Mouse (Mus musculus): Measurements from ENCODE around the gene Trap1a. TPM values are rescaled to one million over a fixed set of nuclear protein-coding genes. Genes with fewer than 3 reads are reported as not detected.

Trap1a gene
- total RNA-seq, 2 experiments from 2014 or later = not detected

- no peak for DNase-seq
- intact Hi-C loops (cut with DNase I) = no loop called here
- Histone ChIP-seq H3K4me3 (no peak overlapping the region), H3K27ac (no peak overlapping the region)
- 0 out of 2 replicates have a peak, but pooled peaks have one; percentile 3 for TF ChIP-seq CTCF (IDR thresholded peaks at IDR 0.05)
Observed at GRCm38 (mm10) chrX:139366837-139367528, 33.5 kb downstream of the Trap1a start.

- Histone ChIP-seq H3K27ac (no peak overlapping the region), H3K4me3 (no peak overlapping the region)
- no peak for TF ChIP-seq CTCF (IDR thresholded peaks at IDR 0.05)
- intact Hi-C loops (cut with DNase I) = no loop called here
- DNase-seq = no peak
Observed at GRCm38 (mm10) chrX:139367529-139367908, 34.0 kb downstream of the Trap1a start.

GRCm38 (mm10) chrX:139369122-139369521 is 35.6 kb downstream of the Trap1a start:
- peak; percentile 30; the same call in 1 of the 2 replicates for TF ChIP-seq CTCF (IDR thresholded peaks at IDR 0.05)
- Histone ChIP-seq H3K27ac (no peak overlapping the region), H3K4me3 (no peak overlapping the region)
- no peak for DNase-seq
- intact Hi-C loops (cut with DNase I) = no loop called here

- TF ChIP-seq CTCF (IDR thresholded peaks at IDR 0.05) = peak; percentile 52
- Histone ChIP-seq H3K27ac (no peak overlapping the region), H3K4me3 (no peak overlapping the region)
- DNase-seq = no peak
- intact Hi-C loops (cut with DNase I) = no loop called here
Observed at GRCm38 (mm10) chrX:139372665-139373064, 39.2 kb downstream of the Trap1a start.

Other genes with a start within 250 kb of the Trap1a start
- not detected for gene Serpina7, start 248.4 kb upstream of the Trap1a start, total RNA-seq (2021)
- gene 4930513O06Rik, start 247.4 kb upstream of the Trap1a start, total RNA-seq (2021) = not detected
- gene 4933428M09Rik, start 154.5 kb upstream of the Trap1a start, total RNA-seq (2021) = not detected
- 1 to 10 TPM; 4.6 to 6.1 TPM for gene Mum1l1, start 123.6 kb upstream of the Trap1a start, total RNA-seq (2021)
- gene D330045A20Rik, start 146.7 kb downstream of the Trap1a start, total RNA-seq (2021) = under 1 TPM in 1 of 2 experiments, not detected in 1; 0.25 TPM
- gene Rnf128, start 229.6 kb downstream of the Trap1a start, total RNA-seq (2021) = 10 to 100 TPM; 14.7 to 26.6 TPM